Mouse (Mus musculus): ENCODE data around the gene Clec12b. TPM values are rescaled to one million over a fixed set of nuclear protein-coding genes. Genes with fewer than 3 reads are reported as not detected.

Clec12b gene
- polyA plus RNA-seq, 1 experiment from 2014 or later = 0.16 TPM

GRCm38 (mm10) chr6:129326568-129327150 is 59.0 kb downstream of the Clec12b start:
- Histone ChIP-seq H3K9me3 (ENCODE audit: control insufficient read depth, low read length) (no peaks in the 10 kb centered on the region), H3K9ac (replicated peaks; ENCODE audit: low read length) (no peak overlapping the region), H3K27ac (replicated peaks; ENCODE audit: low read depth, low read length) (no peak overlapping the region), H3K4me1 (ENCODE audit: control insufficient read depth, insufficient read depth, low read length) (no peaks in the 10 kb centered on the region), H3K36me3 (ENCODE audit: control insufficient read depth, insufficient read depth, low read length) (no peaks in the 10 kb centered on the region), H3K27me3 (ENCODE audit: control insufficient read depth, insufficient read depth, low read length) (no peaks in the 10 kb centered on the region), H3K4me2 (ENCODE audit: low read length) (no peak overlapping the region), H3K4me3 (replicated peaks; ENCODE audit: low read depth, low read length) (no peak overlapping the region)
- ATAC-seq (ENCODE audit: low FRiP score, low TSS enrichment) = no peak
- DNase-seq = no peak
- WGBS = 85% methylated on average over 13 of the region's 13 CpGs

GRCm38 (mm10) chr6:129326016-129326415 is 59.7 kb downstream of the Clec12b start:
- WGBS = 83% methylated on average over 1 of the region's 1 CpGs
- no peak for DNase-seq
- H3K27me3 ChIP-seq (ENCODE audit: control insufficient read depth, insufficient read depth, low read length) = no peaks in the 10 kb centered on the region
- no peak overlapping the region for H3K4me3 ChIP-seq (replicated peaks; ENCODE audit: low read depth, low read length)
- H3K36me3 ChIP-seq (ENCODE audit: control insufficient read depth, insufficient read depth, low read length) = no peaks in the 10 kb centered on the region
- no peak overlapping the region for H3K9ac ChIP-seq (replicated peaks; ENCODE audit: low read length)
- H3K9me3 ChIP-seq (ENCODE audit: control insufficient read depth, low read length) = no peaks in the 10 kb centered on the region
- no peaks in the 10 kb centered on the region for H3K4me1 ChIP-seq (ENCODE audit: control insufficient read depth, insufficient read depth, low read length)
- no peak overlapping the region for H3K27ac ChIP-seq (replicated peaks; ENCODE audit: low read depth, low read length)
- ATAC-seq (ENCODE audit: low FRiP score, low TSS enrichment) = no peak
- H3K4me2 ChIP-seq (ENCODE audit: low read length) = no peak overlapping the region

Other genes with a start within 250 kb of the Clec12b start
- 0.17 TPM in 1 of 2 replicates, not detected in the other for gene Clec2d, start 205.3 kb downstream of the Clec12b start, polyA plus RNA-seq (2014; fragmentation: Nextera tagmentation; extraction: Ambion mirVana)
- 0.21 TPM in 1 of 2 replicates, not detected in the other for gene Cd69, start 110.4 kb downstream of the Clec12b start, polyA plus RNA-seq (2014; fragmentation: Nextera tagmentation; extraction: Ambion mirVana)
- gene 4922502D21Rik, start 54.1 kb downstream of the Clec12b start, polyA plus RNA-seq (2014; fragmentation: Nextera tagmentation; extraction: Ambion mirVana) = not detected in 2 replicates
- 0.08 and 0.33 TPM in 2 replicates for gene Clec12a, start 43.2 kb downstream of the Clec12b start, polyA plus RNA-seq (2014; fragmentation: Nextera tagmentation; extraction: Ambion mirVana)
- 0.93 and 1.9 TPM in 2 replicates for gene Clec1b, start 11.4 kb upstream of the Clec12b start, polyA plus RNA-seq (2014; fragmentation: Nextera tagmentation; extraction: Ambion mirVana)
- gene Clec9a, start 23.0 kb upstream of the Clec12b start, polyA plus RNA-seq (2014; fragmentation: Nextera tagmentation; extraction: Ambion mirVana) = 0.32 and 0.37 TPM in 2 replicates
- gene Clec1a, start 66.1 kb upstream of the Clec12b start, polyA plus RNA-seq (2014; fragmentation: Nextera tagmentation; extraction: Ambion mirVana) = 1.9 and 2.1 TPM in 2 replicates
- not detected in 2 replicates for gene Olr1, start 121.3 kb upstream of the Clec12b start, polyA plus RNA-seq (2014; fragmentation: Nextera tagmentation; extraction: Ambion mirVana)
- gene Tmem52b, start 126.7 kb upstream of the Clec12b start, polyA plus RNA-seq (2014; fragmentation: Nextera tagmentation; extraction: Ambion mirVana) = not detected in 2 replicates
- 72.0 and 102 TPM in 2 replicates for gene Gabarapl1, start 147.3 kb upstream of the Clec12b start, polyA plus RNA-seq (2014; fragmentation: Nextera tagmentation; extraction: Ambion mirVana)
- gene Klre1, start 192.0 kb upstream of the Clec12b start, polyA plus RNA-seq (2014; fragmentation: Nextera tagmentation; extraction: Ambion mirVana) = 0.12 TPM in 1 of 2 replicates, not detected in the other
- not detected in 2 replicates for gene Klrd1, start 205.9 kb upstream of the Clec12b start, polyA plus RNA-seq (2014; fragmentation: Nextera tagmentation; extraction: Ambion mirVana)
- 0.19 and 0.21 TPM in 2 replicates for gene Klrk1, start 238.0 kb upstream of the Clec12b start, polyA plus RNA-seq (2014; fragmentation: Nextera tagmentation; extraction: Ambion mirVana)